Mouse (Mus musculus) monocyte, adult 2 months (primary cell): ENCODE results near the gene Msto1.
"Not testable (repeated sequence)": the region's sequence is repeated elsewhere in the genome, so short reads cannot be mapped to it uniquely, and the experiment has no call there.

Experiments used
- DNase-seq, 2 experiments: peaks; one replicate each; pipeline ENCODE4 v3.0.0; 2022; ENCODE audit warnings: low spot score in 2 of 2, low read depth in 1 of 2

Msto1 gene

GRCm38 (mm10) chr3:88913511-88914383, at the start of gene Msto1:
TSS of gene Msto1 (minus strand) at chr3:88913999.
- peak; percentile 79 to 88 for DNase-seq

GRCm38 (mm10) chr3:88963211-88963610, 49.4 kb upstream of the Msto1 start:
- not testable (repeated sequence) for DNase-seq

GRCm38 (mm10) chr3:88953736-88954135, 39.9 kb upstream of the Msto1 start:
- no peak for DNase-seq

- no peak for DNase-seq
Measured at GRCm38 (mm10) chr3:88953246-88953645, 39.4 kb upstream of the Msto1 start.

- no peak for DNase-seq
Measured at GRCm38 (mm10) chr3:88951327-88951800, 37.6 kb upstream of the Msto1 start.

GRCm38 (mm10) chr3:88950576-88951326, 37.0 kb upstream of the Msto1 start, which contains the start of the genes Ash1l and Dap3:
TSS of gene Ash1l (plus strand) at chr3:88950622.
TSS of gene Dap3 (minus strand) at chr3:88951181.
- DNase-seq = peak; percentile 43 to 74

- peak; percentile 24 to 62 for DNase-seq
Measured at GRCm38 (mm10) chr3:88949786-88950575, 36.2 kb upstream of the Msto1 start.

- no peak for DNase-seq
Measured at GRCm38 (mm10) chr3:88944109-88944508, 30.3 kb upstream of the Msto1 start.

GRCm38 (mm10) chr3:88942316-88942880, 28.6 kb upstream of the Msto1 start:
- DNase-seq = no peak

GRCm38 (mm10) chr3:88939749-88940148, 25.9 kb upstream of the Msto1 start:
- DNase-seq = no peak

- no peak for DNase-seq
Measured at GRCm38 (mm10) chr3:88939071-88939470, 25.3 kb upstream of the Msto1 start.

- no peak for DNase-seq
Measured at GRCm38 (mm10) chr3:88929501-88929900, 15.7 kb upstream of the Msto1 start.

- DNase-seq = no peak
Measured at GRCm38 (mm10) chr3:88925651-88926050, 11.9 kb upstream of the Msto1 start.

- DNase-seq = no peak
Measured at GRCm38 (mm10) chr3:88923989-88924591, 10.3 kb upstream of the Msto1 start.

GRCm38 (mm10) chr3:88921411-88921810, 7.6 kb upstream of the Msto1 start:
- no peak for DNase-seq

- DNase-seq = no peak
Measured at GRCm38 (mm10) chr3:88918981-88919380, 5.2 kb upstream of the Msto1 start.

- DNase-seq = no peak
Measured at GRCm38 (mm10) chr3:88914384-88914810, 598 bp upstream of the Msto1 start.

- DNase-seq = no peak
Measured at GRCm38 (mm10) chr3:88912585-88912984, 1.2 kb downstream of the Msto1 start.

GRCm38 (mm10) chr3:88906393-88907159, 7.2 kb downstream of the Msto1 start:
- no peak for DNase-seq
